Mouse (Mus musculus): ENCODE measurements at regions not wholly inside any gene's neighbourhood (a gene's known extent, or its start where the extent isn't known, plus 50 kb on each side); places are given as distances from the start of the nearest gene placed in this dataset.

- H3K4me3 ChIP-seq (ENCODE audit: low read depth, low read length) = peak overlapping the region; percentile 9; the same call in 1 of the 2 replicates
- ATAC-seq (no peak), DNase-seq (ENCODE audit: low spot score) (no peak)
- peak overlapping the region; percentile 28; the same call in 1 of the 2 replicates for H3K4me2 ChIP-seq (ENCODE audit: low read length)
- peaks cover 39% of the 10 kb centered on the region for H3K27me3 ChIP-seq (replicated peaks; ENCODE audit: control insufficient read depth, insufficient read depth, low read length)
- H3K9me3 ChIP-seq (replicated peaks; ENCODE audit: control insufficient read depth, low read length) = no peaks in the 10 kb centered on the region
- no peak overlapping the region for H3K27ac ChIP-seq (ENCODE audit: low read depth, low read length)
- H3K36me3 ChIP-seq (ENCODE audit: control insufficient read depth, insufficient read depth, low read length) = no peaks in the 10 kb centered on the region
- WGBS = 8% methylated on average over 18 of the region's 18 CpGs
- no peak overlapping the region for H3K9ac ChIP-seq (ENCODE audit: low read length)
- no peaks in the 10 kb centered on the region for H3K4me1 ChIP-seq (ENCODE audit: control insufficient read depth, insufficient read depth, low read length)
Measured at GRCm38 (mm10) chr5:118876586-118877312, 316.3 kb downstream of the Med13l start.

- Histone ChIP-seq H3K9ac (ENCODE audit: low read length) (no peak overlapping the region), H3K27ac (ENCODE audit: low read depth, low read length) (no peak overlapping the region), H3K27me3 (replicated peaks; ENCODE audit: control insufficient read depth, insufficient read depth, low read length) (peaks cover 39% of the 10 kb centered on the region), H3K9me3 (replicated peaks; ENCODE audit: control insufficient read depth, low read length) (no peaks in the 10 kb centered on the region), H3K4me3 (ENCODE audit: low read depth, low read length) (peak overlapping the region; percentile 9; the same call in 1 of the 2 replicates), H3K4me2 (ENCODE audit: low read length) (peak overlapping the region; percentile 28; the same call in 1 of the 2 replicates), H3K36me3 (ENCODE audit: control insufficient read depth, insufficient read depth, low read length) (no peaks in the 10 kb centered on the region), H3K4me1 (ENCODE audit: control insufficient read depth, insufficient read depth, low read length) (no peaks in the 10 kb centered on the region)
- under 1% methylated on average over 12 of the region's 12 CpGs for WGBS
- DNase-seq (ENCODE audit: low spot score) (peak; percentile 63), ATAC-seq (no peak)
Measured at GRCm38 (mm10) chr5:118877313-118877669, 316.8 kb downstream of the Med13l start.

GRCm38 (mm10) chr5:118877831-118878230 is 317.4 kb downstream of the Med13l start:
- H3K4me2 ChIP-seq (ENCODE audit: low read length) = no peak overlapping the region
- WGBS = 24% methylated on average over 9 of the region's 10 CpGs
- DNase-seq (ENCODE audit: low spot score) = no peak

GRCm38 (mm10) chr5:118878722-118879121 is 318.2 kb downstream of the Med13l start:
- WGBS = 38% methylated on average over 10 of the region's 10 CpGs
- Histone ChIP-seq H3K4me3 (ENCODE audit: low read depth, low read length) (no peak overlapping the region), H3K27me3 (replicated peaks; ENCODE audit: control insufficient read depth, insufficient read depth, low read length) (peaks cover 39% of the 10 kb centered on the region), H3K4me2 (ENCODE audit: low read length) (no peak overlapping the region), H3K36me3 (ENCODE audit: control insufficient read depth, insufficient read depth, low read length) (no peaks in the 10 kb centered on the region), H3K27ac (ENCODE audit: low read depth, low read length) (no peak overlapping the region), H3K9ac (ENCODE audit: low read length) (no peak overlapping the region), H3K4me1 (ENCODE audit: control insufficient read depth, insufficient read depth, low read length) (no peaks in the 10 kb centered on the region), H3K9me3 (replicated peaks; ENCODE audit: control insufficient read depth, low read length) (no peaks in the 10 kb centered on the region)
- DNase-seq (ENCODE audit: low spot score) = no peak
- no peak for ATAC-seq

More at GRCm38 (mm10) chr5:118877831-118878230, 317.4 kb downstream of the Med13l start:
- no peak overlapping the region for H3K4me3 ChIP-seq (ENCODE audit: low read depth, low read length)
- H3K27me3 ChIP-seq (replicated peaks; ENCODE audit: control insufficient read depth, insufficient read depth, low read length) = peaks cover 39% of the 10 kb centered on the region
- no peak overlapping the region for H3K9ac ChIP-seq (ENCODE audit: low read length)
- no peaks in the 10 kb centered on the region for H3K36me3 ChIP-seq (ENCODE audit: control insufficient read depth, insufficient read depth, low read length)
- no peaks in the 10 kb centered on the region for H3K9me3 ChIP-seq (replicated peaks; ENCODE audit: control insufficient read depth, low read length)
- no peaks in the 10 kb centered on the region for H3K4me1 ChIP-seq (ENCODE audit: control insufficient read depth, insufficient read depth, low read length)
- ATAC-seq = no peak
- H3K27ac ChIP-seq (ENCODE audit: low read depth, low read length) = no peak overlapping the region

- H3K4me2 ChIP-seq (ENCODE audit: low read length) = no peak overlapping the region
- no peak overlapping the region for H3K4me3 ChIP-seq (ENCODE audit: low read depth, low read length)
- DNase-seq (ENCODE audit: low spot score) = peak; percentile 87
- peaks cover 35% of the 10 kb centered on the region for H3K27me3 ChIP-seq (replicated peaks; ENCODE audit: control insufficient read depth, insufficient read depth, low read length)
- H3K36me3 ChIP-seq (ENCODE audit: control insufficient read depth, insufficient read depth, low read length) = no peaks in the 10 kb centered on the region
- no peaks in the 10 kb centered on the region for H3K4me1 ChIP-seq (ENCODE audit: control insufficient read depth, insufficient read depth, low read length)
- WGBS = 17% methylated on average over 13 of the region's 13 CpGs
- no peaks in the 10 kb centered on the region for H3K9me3 ChIP-seq (replicated peaks; ENCODE audit: control insufficient read depth, low read length)
- ATAC-seq = peak; percentile 61
- H3K27ac ChIP-seq (ENCODE audit: low read depth, low read length) = no peak overlapping the region
- H3K9ac ChIP-seq (ENCODE audit: low read length) = no peak overlapping the region
Measured at GRCm38 (mm10) chr5:118879808-118880478, 319.5 kb downstream of the Med13l start.

GRCm38 (mm10) chr5:118880546-118880945 is 320.1 kb downstream of the Med13l start:
- ATAC-seq (no peak), DNase-seq (ENCODE audit: low spot score) (peak; percentile 33)
- Histone ChIP-seq H3K9ac (ENCODE audit: low read length) (no peak overlapping the region), H3K4me1 (ENCODE audit: control insufficient read depth, insufficient read depth, low read length) (no peaks in the 10 kb centered on the region), H3K4me2 (ENCODE audit: low read length) (no peak overlapping the region), H3K27me3 (replicated peaks; ENCODE audit: control insufficient read depth, insufficient read depth, low read length) (peaks cover 30% of the 10 kb centered on the region), H3K36me3 (ENCODE audit: control insufficient read depth, insufficient read depth, low read length) (no peaks in the 10 kb centered on the region), H3K9me3 (replicated peaks; ENCODE audit: control insufficient read depth, low read length) (no peaks in the 10 kb centered on the region), H3K4me3 (ENCODE audit: low read depth, low read length) (no peak overlapping the region), H3K27ac (ENCODE audit: low read depth, low read length) (no peak overlapping the region)
- WGBS = 74% methylated on average over 9 of the region's 9 CpGs

GRCm38 (mm10) chr5:118881886-118882285 is 321.4 kb downstream of the Med13l start:
- H3K4me2 ChIP-seq (ENCODE audit: low read length) = no peak overlapping the region
- H3K9me3 ChIP-seq (replicated peaks; ENCODE audit: control insufficient read depth, low read length) = no peaks in the 10 kb centered on the region
- no peaks in the 10 kb centered on the region for H3K4me1 ChIP-seq (ENCODE audit: control insufficient read depth, insufficient read depth, low read length)
- no peak overlapping the region for H3K4me3 ChIP-seq (ENCODE audit: low read depth, low read length)
- DNase-seq (ENCODE audit: low spot score) = no peak
- H3K27ac ChIP-seq (ENCODE audit: low read depth, low read length) = no peak overlapping the region
- ATAC-seq = no peak
- 92% methylated on average over 8 of the region's 8 CpGs for WGBS
- H3K9ac ChIP-seq (ENCODE audit: low read length) = no peak overlapping the region
- peaks cover 26% of the 10 kb centered on the region for H3K27me3 ChIP-seq (replicated peaks; ENCODE audit: control insufficient read depth, insufficient read depth, low read length)
- no peaks in the 10 kb centered on the region for H3K36me3 ChIP-seq (ENCODE audit: control insufficient read depth, insufficient read depth, low read length)

GRCm38 (mm10) chr5:118888131-118888530 is 327.7 kb downstream of the Med13l start:
- Histone ChIP-seq H3K4me3 (ENCODE audit: low read depth, low read length) (no peak overlapping the region), H3K9me3 (replicated peaks; ENCODE audit: control insufficient read depth, low read length) (no peaks in the 10 kb centered on the region), H3K27ac (ENCODE audit: low read depth, low read length) (no peak overlapping the region), H3K9ac (ENCODE audit: low read length) (no peak overlapping the region), H3K36me3 (ENCODE audit: control insufficient read depth, insufficient read depth, low read length) (no peaks in the 10 kb centered on the region), H3K27me3 (replicated peaks; ENCODE audit: control insufficient read depth, insufficient read depth, low read length) (no peaks in the 10 kb centered on the region), H3K4me1 (ENCODE audit: control insufficient read depth, insufficient read depth, low read length) (peaks cover 7% of the 10 kb centered on the region; the same call in 1 of the 2 replicates), H3K4me2 (ENCODE audit: low read length) (no peak overlapping the region)
- DNase-seq (ENCODE audit: low spot score) (no peak), ATAC-seq (no peak)
- 88% methylated on average over 11 of the region's 11 CpGs for WGBS

- H3K9me3 ChIP-seq (replicated peaks; ENCODE audit: control insufficient read depth, low read length) = no peaks in the 10 kb centered on the region
- no peak overlapping the region for H3K27ac ChIP-seq (ENCODE audit: low read depth, low read length)
- WGBS = 64% methylated on average over 6 of the region's 6 CpGs
- ATAC-seq = peak; percentile 75
- peak; percentile 80 for DNase-seq (ENCODE audit: low spot score)
- H3K9ac ChIP-seq (ENCODE audit: low read length) = no peak overlapping the region
- peaks cover 7% of the 10 kb centered on the region; the same call in 1 of the 2 replicates for H3K4me1 ChIP-seq (ENCODE audit: control insufficient read depth, insufficient read depth, low read length)
- no peak overlapping the region for H3K4me3 ChIP-seq (ENCODE audit: low read depth, low read length)
- H3K4me2 ChIP-seq (ENCODE audit: low read length) = no peak overlapping the region
- H3K36me3 ChIP-seq (ENCODE audit: control insufficient read depth, insufficient read depth, low read length) = no peaks in the 10 kb centered on the region
- H3K27me3 ChIP-seq (replicated peaks; ENCODE audit: control insufficient read depth, insufficient read depth, low read length) = no peaks in the 10 kb centered on the region
Measured at GRCm38 (mm10) chr5:118891131-118891530, 330.7 kb downstream of the Med13l start.
